Mouse (Mus musculus) stomach, postnatal 0 days (tissue): Measurements from ENCODE around the gene Birc6.

ENCODE experiments used
- CTCF ChIP-seq: IDR thresholded peaks from 2 replicates; pipeline ENCODE4 v1.5.1; 2016; ENCODE audit warnings: antibody characterized with exemption, low read depth, mild to moderate bottlenecking, moderate library complexity
- EP300 ChIP-seq: optimal IDR thresholded peaks from 2 replicates; pipeline ENCODE3; 2016; ENCODE audit warnings: antibody characterized with exemption

- TF ChIP-seq EP300 (no peak), CTCF (no peak)
These were observed 141.9 kb downstream of the Birc6 start for GRCm38 (mm10) chr17:74670031-74670430.
